Mouse (Mus musculus): Measurements from ENCODE around the gene Ccser1.

- TF ChIP-seq POLR2A (IDR thresholded peaks at IDR 0.05; ENCODE audit: insufficient read depth, low read depth, low read length) (no peak), EP300 (IDR thresholded peaks at IDR 0.05; ENCODE audit: insufficient read depth, low read depth, low read length) (no peak), CTCF (IDR thresholded peaks at IDR 0.05) (no peak)
Observed at GRCm38 (mm10) chr6:61614920-61615319, 434.8 kb downstream of the Ccser1 start.

Data from heart, adult 2 months (tissue).